Mouse (Mus musculus): ENCODE data around the gene Tmed10.

Tmed10 gene

DNA sequence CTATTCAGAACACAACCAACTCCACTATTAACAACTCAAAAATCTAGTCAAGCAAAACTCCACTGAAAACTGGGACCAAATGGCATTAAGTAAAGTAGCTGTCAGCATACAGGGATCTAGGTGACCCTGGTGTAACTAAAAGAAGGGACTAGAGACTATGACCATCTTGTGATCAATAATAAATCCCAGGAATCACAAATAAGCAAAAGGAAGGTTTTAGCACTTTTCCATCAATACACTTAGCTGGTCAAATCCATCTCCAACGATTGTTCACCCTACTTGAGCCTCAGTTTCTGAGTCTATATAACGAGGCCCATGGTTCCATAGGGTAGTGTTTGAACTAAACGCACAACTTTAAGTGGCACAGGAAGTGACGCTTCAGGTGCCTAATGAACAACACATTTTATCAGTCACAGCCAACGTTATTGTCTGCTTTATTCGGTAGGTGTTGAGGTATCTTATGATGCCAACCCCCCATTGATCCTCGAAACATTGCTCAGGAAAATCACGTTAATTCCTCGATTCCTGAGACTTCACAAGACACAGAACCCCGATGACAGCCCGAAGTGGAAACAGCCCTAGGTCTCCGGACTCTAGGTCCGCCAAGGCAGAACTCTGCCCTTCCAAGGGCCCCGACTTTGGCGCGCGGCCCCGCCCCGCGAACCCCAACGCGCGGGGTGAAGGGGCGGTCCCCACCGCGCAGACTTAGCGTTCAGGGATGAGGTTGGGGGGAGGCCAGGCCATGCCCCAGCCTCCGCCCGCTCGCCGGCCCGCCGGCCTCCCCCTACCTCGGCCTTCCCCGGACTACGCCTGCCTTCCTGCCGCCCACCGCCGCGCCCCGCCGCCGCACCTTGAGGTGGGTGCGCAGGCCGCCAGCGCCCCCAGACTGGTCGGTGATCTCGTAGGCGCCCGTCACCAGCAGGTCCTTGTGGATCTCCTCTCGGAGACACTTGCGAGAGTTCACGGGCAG lies 771 bp downstream of the Tmed10 start:
- peak; percentile 69 for DNase-seq (ENCODE audit: low spot score)

DNA sequence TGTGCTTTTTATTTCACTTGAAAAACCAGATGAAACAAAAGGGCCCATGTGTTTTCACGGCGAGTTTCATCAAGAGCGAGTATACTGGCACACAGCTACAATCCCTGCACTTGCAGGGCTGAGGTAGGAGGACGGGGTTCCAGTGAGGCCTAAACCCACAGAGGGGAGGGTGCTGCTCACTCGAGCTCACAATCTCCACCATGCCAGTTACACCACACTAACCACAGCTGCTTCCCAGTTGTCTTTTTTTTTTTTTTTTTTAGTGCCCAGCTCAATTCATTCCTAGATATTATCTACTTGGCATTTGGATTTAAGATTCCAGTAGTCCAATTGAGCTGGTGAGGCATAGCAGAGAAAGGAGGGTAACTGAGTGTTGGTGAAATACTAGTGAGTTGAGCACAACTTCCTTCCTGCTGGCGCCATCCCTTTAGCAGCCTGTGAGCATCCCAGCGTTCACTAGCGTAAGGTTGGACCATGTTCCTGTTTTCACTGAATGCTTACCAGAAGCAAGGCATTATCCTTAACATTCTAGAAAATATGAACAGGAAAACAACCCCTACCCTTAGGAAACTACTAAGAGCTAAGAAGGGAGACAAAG lies 2.5 kb downstream of the Tmed10 start:
- DNase-seq (ENCODE audit: low spot score): no peak

DNA sequence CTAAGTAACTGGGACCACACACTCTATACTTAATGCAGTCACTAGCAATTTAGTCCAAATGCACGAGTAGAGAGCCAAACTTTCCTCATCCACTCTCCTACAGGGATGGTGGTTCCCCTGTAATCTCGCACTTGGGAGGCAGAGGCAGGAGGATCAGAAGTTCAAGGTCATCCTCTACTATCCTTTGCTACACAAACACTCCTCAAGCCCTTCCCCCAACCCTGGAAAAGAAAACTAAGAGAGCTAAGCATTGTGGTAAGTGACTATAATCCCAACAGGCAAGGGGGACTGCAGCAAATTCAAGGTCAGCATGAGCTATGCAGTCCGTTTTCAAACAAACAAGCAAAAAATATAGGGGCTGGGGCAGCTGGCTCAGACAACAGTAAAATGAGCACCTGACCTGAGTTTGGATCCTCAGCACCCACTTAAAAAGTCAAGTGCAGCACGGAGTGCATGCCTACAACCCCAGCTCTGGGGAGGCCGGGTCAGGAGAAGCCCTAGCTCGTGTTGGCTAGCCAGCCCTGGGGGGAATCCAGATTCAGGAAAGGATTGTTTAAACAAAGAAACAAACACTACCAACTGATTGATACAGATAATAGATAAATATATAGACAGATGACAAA lies 6.1 kb downstream of the Tmed10 start:
- no peak for DNase-seq (ENCODE audit: low spot score)

DNA sequence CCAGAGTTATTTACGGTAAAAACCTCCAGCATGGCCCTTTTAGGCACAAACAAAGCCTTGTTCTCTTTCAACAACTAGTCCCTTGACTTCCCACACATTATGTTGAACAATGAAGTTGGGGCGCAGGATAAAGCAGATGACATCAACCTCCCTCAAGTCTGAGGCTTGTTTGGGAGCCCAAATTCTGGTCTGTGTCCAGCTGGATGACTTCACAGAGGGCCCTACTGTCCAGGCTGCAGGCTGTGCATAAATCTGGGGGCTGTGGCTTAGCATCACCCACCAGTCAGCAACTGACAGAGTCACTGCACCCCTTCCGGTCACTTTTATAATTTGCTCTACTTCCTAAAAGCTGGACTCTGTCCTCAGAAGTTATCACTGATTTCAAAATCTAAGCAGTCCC lies 8.4 kb downstream of the Tmed10 start:
- no peak for DNase-seq (ENCODE audit: low spot score)

DNA sequence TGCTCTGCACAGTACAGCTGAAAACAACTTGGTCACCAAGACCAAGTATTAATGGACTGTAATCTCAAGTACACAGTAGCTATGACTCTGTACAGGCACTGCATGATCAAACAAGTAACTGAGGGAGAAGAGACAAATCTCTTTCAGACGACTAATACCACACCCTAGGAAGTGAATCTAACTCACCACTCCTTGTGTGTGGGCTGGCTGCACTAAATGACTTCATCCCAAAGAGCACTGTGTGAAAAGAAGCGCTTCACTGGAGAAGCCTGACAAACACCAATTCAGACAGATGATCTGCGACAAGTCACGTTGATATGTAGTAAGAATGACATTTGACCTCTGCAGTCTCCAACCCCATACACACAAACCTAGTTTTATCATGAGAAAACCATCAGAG lies 12.1 kb downstream of the Tmed10 start:
- no peak for DNase-seq (ENCODE audit: low spot score)

DNA sequence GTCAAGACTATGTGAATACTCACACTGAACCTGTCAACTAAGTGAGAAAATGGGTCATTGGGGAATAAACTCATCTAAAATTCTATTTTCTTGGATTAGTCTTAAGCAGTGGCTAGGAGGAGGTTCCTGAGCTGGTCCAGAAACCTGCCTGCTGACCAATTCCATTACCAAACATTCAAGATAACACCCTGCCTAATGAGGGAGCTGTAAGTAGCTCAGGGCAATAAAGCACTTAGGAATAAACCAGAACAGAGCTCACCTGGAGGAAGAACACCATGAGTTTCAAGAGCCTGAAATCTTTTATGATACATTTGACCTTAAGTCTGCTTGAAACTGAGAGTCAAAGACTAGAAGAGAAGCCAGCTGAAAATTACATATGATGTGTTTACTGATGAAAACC lies 13.1 kb downstream of the Tmed10 start:
- DNase-seq (ENCODE audit: low spot score): no peak

DNA sequence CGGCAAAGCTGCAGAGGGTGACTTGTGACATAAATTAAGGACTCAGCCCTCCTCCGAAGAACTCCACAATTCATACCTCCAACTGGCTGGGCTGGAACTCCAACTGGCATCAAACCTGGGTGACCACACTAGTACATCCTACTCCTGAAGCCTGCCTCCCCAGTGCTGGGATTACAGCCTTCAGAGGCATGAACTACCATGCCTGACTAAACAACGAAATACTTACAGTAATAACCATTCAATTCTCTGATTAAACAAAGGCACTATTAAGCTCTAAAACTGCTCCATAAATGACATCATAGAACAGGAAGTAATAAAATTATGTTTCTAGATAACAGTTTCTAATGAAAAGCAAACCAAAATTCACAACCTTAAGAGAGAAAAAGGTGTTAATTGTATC lies 13.5 kb downstream of the Tmed10 start:
- DNase-seq (ENCODE audit: low spot score): no peak

DNA sequence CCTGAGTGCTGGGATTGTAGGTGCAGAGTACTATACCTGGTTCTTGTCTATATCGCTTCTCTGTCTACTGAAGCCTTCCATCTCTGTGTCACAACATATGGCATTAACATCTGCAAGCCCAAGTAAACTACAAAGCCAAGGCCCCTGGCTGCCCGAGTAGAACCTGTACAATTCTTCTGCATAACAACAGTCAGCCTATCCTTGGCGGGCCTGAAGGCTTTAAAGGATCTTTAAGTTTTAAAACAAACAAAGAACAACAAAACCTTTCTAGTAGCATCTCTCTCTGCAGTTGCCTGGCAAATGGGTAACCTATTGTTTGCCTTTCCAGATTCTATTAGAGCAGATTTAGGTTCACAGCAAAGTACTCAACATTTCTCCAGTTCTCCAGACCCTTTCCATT lies 20.6 kb downstream of the Tmed10 start:
- DNase-seq (ENCODE audit: low spot score): no peak

DNA sequence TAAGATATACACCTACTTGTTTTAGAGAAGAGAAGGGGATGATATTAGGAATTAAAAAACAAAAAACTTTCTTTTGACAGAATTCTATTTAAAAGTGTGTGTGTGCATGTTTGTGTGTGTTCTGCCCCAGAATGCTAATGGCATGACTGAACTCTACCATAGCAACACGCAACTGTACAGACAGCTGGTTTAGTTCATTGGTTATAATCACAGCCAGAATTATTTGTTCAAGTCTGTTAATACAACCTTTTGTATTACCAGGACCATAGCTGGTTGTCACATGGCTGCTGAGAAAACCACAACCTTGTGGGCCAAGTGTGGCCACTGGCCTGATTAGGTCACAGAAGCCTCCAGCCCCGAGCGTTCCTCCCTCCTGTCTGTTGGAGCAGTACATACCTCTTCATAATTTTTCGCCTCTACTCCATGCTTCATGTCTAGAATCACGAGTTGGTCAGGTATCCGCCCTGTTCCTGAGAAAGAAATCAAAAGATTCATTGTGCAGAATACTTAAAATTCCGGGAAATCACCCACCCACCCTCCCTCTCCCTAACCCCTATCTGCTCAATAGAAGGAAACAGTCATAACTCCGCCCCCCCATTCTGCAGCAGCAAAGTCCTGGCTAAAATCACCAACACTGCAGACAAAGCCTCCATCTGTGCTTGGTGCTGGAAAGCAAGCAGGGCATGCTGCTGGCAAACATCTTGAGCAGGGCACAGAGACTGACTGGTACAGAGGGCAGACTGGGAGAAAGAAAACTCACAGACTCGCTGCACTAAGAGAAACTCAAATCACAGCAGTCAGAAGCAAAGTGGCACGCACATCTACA lies 24.0 kb downstream of the Tmed10 start:
- DNase-seq (ENCODE audit: low spot score): peak; percentile 67

DNA sequence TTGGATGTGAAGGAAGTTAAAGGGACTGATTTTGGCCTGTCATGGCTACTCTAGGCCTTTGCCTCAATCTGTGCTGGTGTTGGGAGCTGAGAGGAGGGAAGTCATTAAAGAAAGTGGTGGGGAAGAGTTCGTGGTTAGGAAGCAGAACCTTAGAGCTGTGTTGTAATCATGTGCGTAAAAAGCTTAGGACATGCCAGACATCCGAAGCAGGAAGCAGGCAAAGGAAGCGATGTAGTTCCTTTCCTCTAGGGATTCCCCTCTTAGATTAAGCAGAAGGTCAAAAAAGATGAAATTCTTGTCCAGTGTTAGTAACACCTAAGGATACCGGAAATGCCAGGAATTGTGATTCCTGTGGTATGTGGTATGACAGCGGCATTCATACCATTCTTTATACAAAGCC lies 26.3 kb downstream of the Tmed10 start:
- no peak for DNase-seq (ENCODE audit: low spot score)

DNA sequence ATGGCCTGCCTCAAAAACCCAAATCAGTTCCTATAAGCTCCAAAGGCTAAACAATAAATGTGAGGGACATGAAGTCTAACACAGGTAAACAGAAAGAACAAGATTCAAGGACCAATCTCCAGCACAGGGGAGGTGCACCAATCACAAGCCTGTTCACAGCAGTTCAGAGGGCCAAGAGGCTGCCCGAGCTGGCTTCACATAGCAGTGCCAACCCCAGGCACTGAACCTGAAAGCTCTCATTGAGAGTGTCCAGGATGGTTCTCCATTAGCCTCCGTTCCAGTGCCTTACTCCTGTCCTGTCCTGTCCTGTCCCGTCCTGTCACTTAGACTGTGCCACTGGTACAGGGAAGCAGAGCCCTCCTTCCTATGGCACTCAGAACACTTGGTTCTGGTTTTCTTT lies 27.5 kb downstream of the Tmed10 start:
- no peak for DNase-seq (ENCODE audit: low spot score)

DNA sequence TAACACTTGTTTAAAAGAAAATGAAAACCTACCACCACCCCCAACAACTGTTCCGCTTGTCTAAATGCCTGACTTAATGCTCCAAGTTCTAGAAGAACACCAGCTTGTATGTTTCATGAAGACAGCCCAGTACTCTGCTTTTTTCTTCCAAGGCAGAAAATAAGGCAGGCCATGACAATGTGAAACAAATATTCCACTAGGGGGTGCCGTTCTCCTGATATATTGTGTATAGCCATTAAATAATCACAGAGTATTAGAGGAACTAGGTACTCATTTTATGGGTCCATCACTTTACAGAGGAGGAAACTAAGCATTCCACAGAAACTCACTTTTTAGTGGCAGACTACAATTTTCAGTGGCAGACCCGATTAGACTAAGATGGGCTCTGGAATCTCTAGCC lies 28.3 kb downstream of the Tmed10 start:
- peak; percentile 82 for DNase-seq (ENCODE audit: low spot score)

DNA sequence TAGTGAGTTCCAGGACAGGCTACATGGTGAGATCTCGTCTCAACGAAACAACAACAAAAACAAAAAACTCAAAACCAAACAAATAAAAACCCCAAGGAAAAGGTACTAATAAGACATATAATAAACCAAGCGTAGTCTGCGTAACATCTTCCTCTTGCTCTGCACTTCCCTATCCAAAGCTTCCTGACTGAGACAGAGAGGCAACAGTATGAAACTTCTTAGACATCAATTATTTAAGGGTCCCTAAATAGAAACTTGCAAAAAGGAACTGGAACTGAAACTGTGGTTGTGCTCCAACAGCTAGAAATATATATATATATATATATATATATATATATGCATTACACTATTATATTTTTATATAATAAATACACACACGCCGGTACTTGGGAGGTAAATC lies 29.1 kb downstream of the Tmed10 start:
- DNase-seq (ENCODE audit: low spot score): no peak

DNA sequence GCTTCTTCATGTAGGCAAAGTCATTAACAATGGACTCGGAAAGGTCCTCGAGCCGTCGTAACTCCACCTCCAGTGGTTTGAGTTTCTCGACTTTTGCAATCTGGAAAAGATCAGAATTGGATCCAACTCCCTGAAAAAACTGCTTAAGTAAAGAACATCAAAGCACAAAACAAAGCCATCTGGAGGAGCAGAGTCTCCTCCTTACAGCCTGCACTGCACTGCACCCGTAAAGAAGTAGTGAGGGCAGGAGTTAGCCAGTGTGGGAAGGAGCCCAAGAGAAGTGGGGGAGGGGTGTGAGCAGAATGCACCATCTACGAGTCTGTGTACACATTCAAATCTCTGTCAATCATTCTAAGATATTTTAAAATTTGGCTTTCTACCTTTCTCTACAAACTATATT lies 30.4 kb downstream of the Tmed10 start:
- DNase-seq (ENCODE audit: low spot score): peak; percentile 14

DNA sequence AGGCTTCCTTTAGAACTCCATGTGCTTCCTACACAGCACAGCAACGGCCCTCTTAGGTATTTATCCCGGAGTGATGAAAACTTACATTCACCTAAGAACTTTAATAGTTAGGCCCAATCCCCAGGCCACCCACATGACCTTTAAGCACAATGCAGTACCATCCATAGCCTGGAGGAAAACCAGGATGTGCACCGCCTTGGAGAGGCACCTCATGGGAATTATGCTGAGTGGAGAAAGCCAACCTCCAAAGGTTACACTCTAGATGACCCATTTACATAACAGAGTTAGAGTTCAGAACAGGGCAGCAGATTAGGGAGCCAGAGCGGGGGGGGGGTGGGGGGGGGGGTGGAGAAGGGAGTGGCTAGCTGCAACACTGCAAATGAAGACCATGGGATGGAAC lies 32.3 kb downstream of the Tmed10 start:
- DNase-seq (ENCODE audit: low spot score): peak; percentile 38

DNA sequence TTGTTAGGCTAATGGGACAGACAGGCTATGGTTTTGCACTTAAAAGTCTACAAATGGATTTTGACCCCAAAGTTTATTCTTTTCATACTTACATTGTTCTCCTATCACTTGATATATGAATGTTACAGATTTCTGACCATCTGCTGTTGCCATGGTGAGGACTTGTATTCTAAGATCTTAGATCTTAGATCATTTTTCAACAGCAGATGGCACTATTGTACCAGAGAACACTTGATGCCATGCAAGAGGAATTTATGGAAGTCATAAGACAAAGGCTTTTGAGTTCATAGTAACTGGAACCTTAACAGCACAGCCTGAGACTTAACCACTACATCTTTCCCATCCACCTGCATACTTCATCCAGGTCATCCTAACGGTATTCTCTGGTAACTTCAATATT lies 33.5 kb downstream of the Tmed10 start:
- peak; percentile 85 for DNase-seq (ENCODE audit: low spot score)

DNA sequence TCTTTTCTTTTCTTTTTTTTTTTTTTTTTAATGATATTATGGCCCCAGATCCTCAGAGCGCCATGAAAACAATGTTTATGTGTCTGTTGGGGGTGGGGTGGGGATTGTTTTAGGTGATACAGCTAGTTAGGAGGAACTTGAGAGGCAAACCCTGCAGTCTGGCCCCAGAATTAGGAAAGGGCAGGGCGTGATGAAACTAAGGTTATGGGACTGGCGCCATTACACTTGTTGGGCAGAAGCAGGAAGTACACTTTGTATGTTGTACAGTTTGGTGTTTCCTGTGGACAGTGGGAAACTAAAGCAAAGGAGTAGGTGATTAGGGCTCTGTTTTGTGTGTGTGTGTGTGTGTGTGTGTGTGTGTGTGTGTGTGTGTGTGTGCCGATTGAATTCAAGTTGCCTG lies 34.7 kb downstream of the Tmed10 start:
- DNase-seq (ENCODE audit: low spot score): peak; percentile 59

DNA sequence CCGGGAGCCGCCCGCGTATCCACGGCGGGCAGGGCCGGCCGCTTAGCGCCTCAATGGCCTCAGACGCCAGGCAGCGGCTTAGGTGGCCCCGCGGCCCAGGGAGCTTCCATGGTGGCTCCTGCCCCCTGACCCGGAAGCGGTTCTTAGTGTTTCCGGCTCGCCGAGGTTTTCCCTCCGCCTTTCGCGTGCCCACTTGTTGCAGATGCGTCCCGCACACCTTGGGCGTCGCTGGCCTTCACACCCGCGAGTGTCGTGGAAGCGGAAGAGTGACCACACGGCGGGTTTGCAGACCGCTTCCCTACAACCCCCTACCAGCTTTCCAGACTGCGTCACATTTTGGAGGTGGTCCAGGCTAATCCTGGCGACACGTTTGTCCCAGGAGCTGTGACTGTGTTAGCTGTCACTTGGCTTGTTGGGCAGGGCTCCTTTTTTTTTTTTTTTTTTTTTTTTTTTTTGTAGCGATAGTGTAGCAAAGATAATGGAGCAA lies 35.4 kb downstream of the Tmed10 start, which contains the start of gene Nek9:
Gene Nek9 (minus strand): TSS at position 120 of the 487 bp plus-strand sequence.
- peak; percentile 94 for DNase-seq (ENCODE audit: low spot score)

DNA sequence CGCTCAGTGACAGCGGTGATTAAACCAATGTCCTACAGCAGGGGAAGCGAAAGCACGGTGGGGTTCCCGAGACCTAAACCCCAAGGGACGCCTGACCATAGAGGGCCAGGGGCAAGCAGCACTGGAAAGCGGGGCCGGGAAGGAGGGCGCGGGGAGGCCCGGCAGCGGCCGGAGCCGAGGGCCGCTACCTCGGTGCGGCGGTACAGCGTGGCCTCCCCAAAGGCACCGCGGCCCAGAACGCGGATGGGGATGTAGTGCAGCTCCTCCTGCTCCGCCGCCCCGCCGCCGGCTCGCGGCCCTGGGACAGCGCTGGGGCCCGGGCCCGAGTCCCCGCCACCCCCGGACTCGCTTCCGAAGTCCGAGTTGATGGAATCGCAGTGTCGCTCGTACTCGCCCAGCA lies 35.8 kb downstream of the Tmed10 start:
- no peak for DNase-seq (ENCODE audit: low spot score)

DNA sequence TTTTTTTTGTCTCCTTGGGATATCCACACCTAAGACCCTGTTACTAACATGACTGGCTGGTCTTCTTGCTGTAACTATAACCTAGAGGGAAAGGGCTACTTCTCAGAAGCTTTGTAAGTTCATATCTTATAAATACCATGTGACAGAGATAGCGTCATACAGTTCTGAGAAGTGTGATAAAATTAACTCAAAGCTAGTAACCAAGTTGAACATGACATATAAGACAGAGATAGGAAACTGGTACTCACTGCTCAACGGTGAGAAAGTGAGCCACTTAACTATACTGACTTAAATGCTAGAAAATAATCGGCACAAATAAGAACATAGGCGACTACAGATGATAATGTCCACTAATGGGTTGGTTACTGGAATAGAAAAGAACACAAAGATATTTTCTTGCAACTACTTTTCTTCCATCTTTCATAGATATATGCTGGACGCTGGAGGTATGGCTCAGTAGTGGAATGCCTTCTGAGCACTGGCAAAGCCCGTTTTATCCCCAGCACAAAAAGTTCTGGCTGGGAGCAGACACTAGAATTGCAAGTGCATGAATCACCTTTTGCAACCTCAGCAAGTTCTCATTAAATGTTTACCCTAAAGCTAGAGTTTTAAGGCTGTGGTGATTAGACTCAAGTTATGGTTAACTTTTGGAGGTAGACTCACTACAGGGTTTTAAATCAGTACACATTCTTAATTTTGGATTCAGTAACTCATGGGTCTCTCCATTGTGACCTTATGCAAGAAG lies 36.9 kb downstream of the Tmed10 start:
- DNase-seq (ENCODE audit: low spot score): peak; percentile 11

DNA sequence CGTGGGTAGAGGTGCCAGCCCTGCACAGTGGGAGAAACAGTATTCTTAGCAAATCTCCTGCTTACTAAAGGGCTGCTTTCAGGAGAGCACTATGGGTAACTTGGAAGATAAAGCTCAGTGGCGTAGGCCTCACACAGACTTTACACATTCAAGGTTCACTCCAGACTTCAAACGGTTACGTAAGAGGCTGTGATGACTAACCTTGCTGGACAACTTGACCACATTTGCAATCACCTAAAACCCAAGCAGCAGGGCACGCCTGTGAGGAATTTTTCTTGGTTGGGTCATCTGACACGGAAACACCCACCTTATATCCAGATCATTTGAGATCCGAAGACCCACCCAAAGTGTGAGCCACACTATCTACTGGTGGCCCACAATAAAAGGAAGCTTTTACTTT lies 44.5 kb downstream of the Tmed10 start:
- no peak for DNase-seq (ENCODE audit: low spot score)
